Mouse (Mus musculus) myocyte (in vitro differentiated cells): ENCODE data around the gene Sphk1.

ENCODE experiments used
- MYOG ChIP-seq, 3 experiments: IDR thresholded peaks; one replicate each; pipeline ENCODE4 v1.6.1; 2011; ENCODE audit warnings: control low read depth in 2 of 3, low read depth in 2 of 3, mild to moderate bottlenecking in 2 of 3; ENCODE audit not compliant: insufficient read length in 2 of 3, control insufficient read depth in 1 of 3, insufficient read depth in 1 of 3
- POLR2A ChIP-seq: IDR thresholded peaks from one replicate; pipeline ENCODE4 v1.6.1; 2011; ENCODE audit warnings: low read depth, mild to moderate bottlenecking, control low read depth, moderate library complexity; ENCODE audit not compliant: insufficient read length
- SRF ChIP-seq: IDR thresholded peaks from one replicate; pipeline ENCODE4 v1.6.1; 2011; ENCODE audit warnings: low read depth; ENCODE audit not compliant: control insufficient read depth, insufficient read length
- USF1 ChIP-seq: IDR thresholded peaks from one replicate; pipeline ENCODE4 v1.6.1; 2011; ENCODE audit warnings: low read depth, mild to moderate bottlenecking, control low read depth, moderate library complexity

DNA sequence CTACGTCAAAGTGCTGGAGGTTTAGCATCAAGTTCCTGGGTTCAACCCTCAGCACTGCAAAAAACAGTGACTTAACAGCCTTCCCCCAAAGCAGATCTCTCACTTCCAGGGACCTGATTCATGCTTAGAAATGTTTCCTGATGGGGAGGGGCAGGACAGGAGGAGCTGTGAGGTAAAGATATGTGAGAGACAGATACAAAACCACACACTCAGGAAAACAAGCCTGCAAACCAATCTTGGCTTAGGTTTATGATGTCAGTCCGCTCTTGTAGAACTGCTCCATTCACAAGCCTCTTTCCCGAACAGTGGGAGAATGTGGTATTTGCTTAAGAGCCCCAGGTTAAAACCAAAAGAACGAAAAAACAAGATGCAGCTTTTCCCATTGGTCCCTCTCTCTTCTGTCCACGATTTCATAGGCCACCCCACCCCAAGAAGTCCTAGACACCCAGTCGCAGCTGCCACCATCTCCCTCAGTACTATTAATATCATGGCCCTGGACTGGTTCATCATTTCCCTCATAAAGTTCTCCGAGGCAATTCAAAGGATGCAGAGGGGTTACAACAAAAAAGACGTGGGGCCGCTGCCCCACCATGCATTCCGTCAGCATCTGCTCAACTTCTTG lies 49.4 kb downstream of the Sphk1 start:
- no peak for TF ChIP-seq MYOG (IDR thresholded peaks at IDR 0.05; ENCODE audit: control insufficient read depth in 1 of 3, insufficient read depth in 1 of 3, insufficient read length in 2 of 3, low read depth in 2 of 3)
- TF ChIP-seq USF1: no peak
- no peak for TF ChIP-seq POLR2A
- TF ChIP-seq SRF: no peak
